Mouse (Mus musculus) heart, adult 2 months (tissue): ENCODE data around the gene Cisd1.

Experiments
- CTCF ChIP-seq: fragments of 200-600 bp; IDR thresholded peaks from 2 replicates; pipeline ENCODE4 v1.8.1; 2022; ENCODE audit warnings: antibody characterized with exemption, mild to moderate bottlenecking, moderate library complexity
- EP300 ChIP-seq: fragments of 200-500 bp; IDR thresholded peaks from 2 replicates; pipeline ENCODE4 v1.6.1; 2011; ENCODE audit warnings: low read depth, low read length, control low read depth; ENCODE audit not compliant: insufficient read depth
- POLR2A ChIP-seq: fragments of 200-500 bp; IDR thresholded peaks from 2 replicates; pipeline ENCODE4 v1.6.1; 2011; ENCODE audit warnings: mild to moderate bottlenecking, low read depth, low read length, control low read depth; ENCODE audit not compliant: insufficient read depth

DNA sequence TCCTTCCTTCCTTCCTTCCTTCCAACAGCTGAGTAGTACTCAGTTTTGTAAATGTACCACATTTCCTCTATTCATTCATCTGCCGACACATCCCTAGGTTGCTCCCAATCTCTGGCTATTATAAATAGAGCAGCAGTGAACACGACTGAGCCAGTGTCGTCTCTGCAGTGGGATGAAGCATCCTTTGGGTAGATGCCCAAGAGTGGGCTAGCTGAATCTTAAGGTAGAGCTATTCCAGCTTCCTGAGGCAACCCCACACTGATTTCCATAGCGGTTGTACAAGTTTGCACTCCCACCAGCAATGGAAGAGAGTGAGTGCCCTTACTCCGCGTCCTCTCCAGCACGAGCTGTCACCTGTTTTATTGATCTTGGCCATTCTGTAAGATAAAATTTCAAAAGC lies 35.7 kb upstream of the Cisd1 start:
- TF ChIP-seq POLR2A (no peak), CTCF (no peak), EP300 (no peak)
